Mouse (Mus musculus): Measurements from ENCODE around the gene Anapc1. TPM values are rescaled to one million over a fixed set of nuclear protein-coding genes. Genes with fewer than 3 reads are reported as not detected.
A peak's percentile ranks its signal among the peaks of the same experiment; 100 is the strongest.
"Not testable (repeated sequence)": the region's sequence is repeated elsewhere in the genome, so short reads cannot be mapped to it uniquely, and the experiment has no call there.

Anapc1 gene
- polyA plus RNA-seq, 1 experiment from 2014 or later = 24.2 TPM

DNA sequence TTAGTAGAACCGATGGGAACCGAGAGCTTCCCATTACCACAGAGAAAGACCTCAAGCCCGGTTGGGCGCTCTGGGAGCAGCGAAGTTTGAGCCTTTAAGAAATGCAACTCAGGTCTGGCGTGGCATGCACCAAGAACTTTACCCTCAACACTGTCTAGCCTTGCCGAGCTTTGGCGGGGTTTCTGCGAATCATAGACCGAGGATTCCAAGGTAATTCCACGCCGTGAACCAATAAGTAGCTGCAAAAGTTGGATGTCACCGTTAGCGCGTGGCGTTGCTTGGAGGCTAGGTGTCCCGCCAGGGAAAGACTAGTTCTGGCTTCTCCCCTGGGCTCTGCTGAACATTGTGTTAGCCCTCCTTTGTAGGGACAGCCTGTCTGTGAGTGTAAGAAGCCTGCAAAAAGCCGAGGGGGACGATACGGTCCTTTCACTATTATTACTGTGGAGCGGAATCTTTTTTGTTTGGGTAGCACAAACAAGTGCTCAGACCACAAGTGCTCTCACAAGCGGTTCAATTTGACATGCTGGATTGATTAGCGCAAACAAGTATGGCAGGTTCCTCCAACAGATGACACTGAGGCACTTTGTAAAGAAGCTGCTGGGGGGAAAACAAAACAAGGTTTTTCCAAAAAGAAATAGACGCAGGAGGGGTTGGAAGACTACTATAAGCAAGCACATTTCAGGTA, 12.2 kb upstream of the Anapc1 start:
- WGBS (ENCODE audit: insufficient replicate concordance) = 3% methylated on average over 24 of the region's 24 CpGs
- peak overlapping the region; percentile 70 for H3K27ac ChIP-seq (ENCODE audit: low read length)
- H3K36me3 ChIP-seq (ENCODE audit: control insufficient read depth, insufficient read depth) = no peaks in the 10 kb centered on the region
- H3K4me1 ChIP-seq (ENCODE audit: control insufficient read depth, low read depth, low read length) = no peaks in the 10 kb centered on the region; the same call in none of the 2 replicates
- H3K9me3 ChIP-seq (replicated peaks; ENCODE audit: control insufficient read depth, low read length) = no peaks in the 10 kb centered on the region
- H3K4me3 ChIP-seq (ENCODE audit: low read depth, low read length) = peak overlapping the region; percentile 62
- peak; percentile 20; the same call in 1 of the 2 replicates for ATAC-seq (ENCODE audit: low read depth)
- H3K4me2 ChIP-seq (ENCODE audit: low read depth, low read length) = peak overlapping the region; percentile 57
- peaks cover 24% of the 10 kb centered on the region for H3K27me3 ChIP-seq (ENCODE audit: control insufficient read depth, insufficient read depth, low read depth, low read length)
- H3K9ac ChIP-seq (ENCODE audit: low read depth, low read length) = peak overlapping the region; percentile 55

DNA sequence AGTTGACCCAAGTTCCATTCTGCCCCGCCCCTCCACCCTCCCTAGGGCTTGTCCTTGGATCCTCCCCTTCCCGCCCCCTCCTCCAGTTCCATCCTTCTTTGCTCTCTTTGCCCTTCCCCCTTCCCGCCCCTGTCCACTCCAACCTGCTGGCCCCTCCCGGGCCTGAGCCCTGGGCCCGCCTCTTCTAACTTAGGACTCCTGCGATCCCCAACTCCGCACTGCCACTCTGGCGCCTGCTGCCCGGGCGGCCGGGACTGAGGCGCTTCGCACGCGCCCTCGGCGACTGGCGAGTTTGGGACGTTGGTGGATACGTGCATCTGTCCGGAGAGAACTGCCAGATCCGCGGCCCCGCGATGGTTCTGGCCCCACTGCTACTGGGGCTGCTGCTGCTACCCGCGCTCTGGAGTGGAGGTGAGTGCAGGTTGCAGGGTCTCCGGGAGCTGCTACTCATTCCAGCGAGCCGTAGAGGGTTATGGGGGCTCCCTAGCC, 11.5 kb upstream of the Anapc1 start, which contains the start of gene Mertk:
TSS of gene Mertk (plus strand) at position 264 of the 489 bp plus-strand sequence.
- Histone ChIP-seq H3K9me3 (replicated peaks; ENCODE audit: control insufficient read depth, low read length) (no peaks in the 10 kb centered on the region), H3K27ac (ENCODE audit: low read length) (peak within 1 kb of the TSS; percentile 70), H3K36me3 (ENCODE audit: control insufficient read depth, insufficient read depth) (no peaks in the 10 kb centered on the region), H3K27me3 (ENCODE audit: control insufficient read depth, insufficient read depth, low read depth, low read length) (peaks cover 24% of the 10 kb centered on the region), H3K4me2 (ENCODE audit: low read depth, low read length) (peak within 1 kb of the TSS; percentile 57), H3K4me1 (ENCODE audit: control insufficient read depth, low read depth, low read length) (no peaks in the 10 kb centered on the region; the same call in none of the 2 replicates), H3K4me3 (ENCODE audit: low read depth, low read length) (peak within 1 kb of the TSS; percentile 62), H3K9ac (ENCODE audit: low read depth, low read length) (peak within 1 kb of the TSS; percentile 55)
- WGBS (ENCODE audit: insufficient replicate concordance) = under 1% methylated on average over 30 of the region's 30 CpGs
- peak; percentile 93 for ATAC-seq (ENCODE audit: low read depth)

DNA sequence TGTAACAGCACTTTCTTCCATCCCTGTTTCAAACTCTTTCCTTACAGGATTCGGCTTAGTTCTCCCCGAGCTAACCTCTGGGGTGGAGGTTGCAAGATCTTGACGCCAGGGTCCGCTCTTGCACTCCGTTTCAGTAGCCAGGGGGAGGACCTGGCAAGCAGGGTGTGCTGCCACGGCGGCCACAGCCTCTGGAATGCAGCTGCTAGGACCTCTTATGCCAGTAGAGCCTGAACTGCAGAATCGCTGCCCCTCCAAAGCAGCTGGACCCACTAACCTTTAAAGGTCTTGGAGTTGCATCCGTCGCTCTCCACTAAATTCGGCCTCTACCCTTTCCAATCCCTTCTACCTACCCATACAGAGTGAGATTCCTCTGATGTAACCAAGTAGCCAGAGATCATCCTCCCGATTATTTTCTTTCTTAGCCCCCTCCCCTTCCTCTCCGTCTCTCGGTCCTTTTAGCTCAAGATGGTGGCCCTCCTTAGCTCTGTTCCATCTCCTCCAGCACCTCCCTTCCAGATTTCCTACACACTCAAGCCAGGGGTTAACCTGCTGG, 11.0 kb upstream of the Anapc1 start:
- no peaks in the 10 kb centered on the region; the same call in none of the 2 replicates for H3K4me1 ChIP-seq (ENCODE audit: control insufficient read depth, low read depth, low read length)
- no peaks in the 10 kb centered on the region for H3K36me3 ChIP-seq (ENCODE audit: control insufficient read depth, insufficient read depth)
- peak; percentile 73 for ATAC-seq (ENCODE audit: low read depth)
- H3K4me2 ChIP-seq (ENCODE audit: low read depth, low read length) = peak overlapping the region; percentile 57
- peak overlapping the region; percentile 60; the same call in 1 of the 2 replicates for H3K27ac ChIP-seq (ENCODE audit: low read length)
- under 1% methylated on average over 14 of the region's 14 CpGs for WGBS (ENCODE audit: insufficient replicate concordance)
- H3K9ac ChIP-seq (ENCODE audit: low read depth, low read length) = no peak overlapping the region
- peak overlapping the region; percentile 62 for H3K4me3 ChIP-seq (ENCODE audit: low read depth, low read length)
- peaks cover 24% of the 10 kb centered on the region for H3K27me3 ChIP-seq (ENCODE audit: control insufficient read depth, insufficient read depth, low read depth, low read length)
- H3K9me3 ChIP-seq (replicated peaks; ENCODE audit: control insufficient read depth, low read length) = no peaks in the 10 kb centered on the region

DNA sequence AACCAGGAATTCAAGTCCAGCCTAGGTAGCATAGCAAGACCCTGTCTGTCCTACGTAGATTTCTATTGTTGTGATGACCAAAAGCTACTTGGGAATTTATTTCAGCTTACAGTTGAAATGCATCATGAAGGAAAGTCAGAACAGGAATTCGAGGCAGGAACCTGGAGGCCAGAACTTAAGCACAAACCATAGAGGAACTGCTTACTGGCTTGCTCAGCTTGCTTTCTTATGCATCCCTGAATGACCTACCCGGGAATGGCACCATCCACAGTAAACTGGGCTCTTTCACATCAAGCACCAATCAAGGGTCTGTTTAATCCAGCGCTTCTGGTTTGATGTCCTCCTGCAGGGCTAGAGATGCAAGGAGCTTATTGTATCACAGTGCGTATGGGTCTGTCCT, 10.4 kb upstream of the Anapc1 start:
- WGBS (ENCODE audit: insufficient replicate concordance) = 32% methylated on average over 5 of the region's 5 CpGs
- Histone ChIP-seq H3K4me3 (ENCODE audit: low read depth, low read length) (no peak overlapping the region), H3K4me2 (ENCODE audit: low read depth, low read length) (peak overlapping the region; percentile 57; the same call in 1 of the 2 replicates), H3K4me1 (ENCODE audit: control insufficient read depth, low read depth, low read length) (no peaks in the 10 kb centered on the region; the same call in 1 of the 2 replicates), H3K9ac (ENCODE audit: low read depth, low read length) (no peak overlapping the region), H3K9me3 (replicated peaks; ENCODE audit: control insufficient read depth, low read length) (no peaks in the 10 kb centered on the region), H3K27ac (ENCODE audit: low read length) (no peak overlapping the region), H3K36me3 (ENCODE audit: control insufficient read depth, insufficient read depth) (no peaks in the 10 kb centered on the region), H3K27me3 (ENCODE audit: control insufficient read depth, insufficient read depth, low read depth, low read length) (peaks cover 24% of the 10 kb centered on the region)
- no peak for ATAC-seq (ENCODE audit: low read depth)

DNA sequence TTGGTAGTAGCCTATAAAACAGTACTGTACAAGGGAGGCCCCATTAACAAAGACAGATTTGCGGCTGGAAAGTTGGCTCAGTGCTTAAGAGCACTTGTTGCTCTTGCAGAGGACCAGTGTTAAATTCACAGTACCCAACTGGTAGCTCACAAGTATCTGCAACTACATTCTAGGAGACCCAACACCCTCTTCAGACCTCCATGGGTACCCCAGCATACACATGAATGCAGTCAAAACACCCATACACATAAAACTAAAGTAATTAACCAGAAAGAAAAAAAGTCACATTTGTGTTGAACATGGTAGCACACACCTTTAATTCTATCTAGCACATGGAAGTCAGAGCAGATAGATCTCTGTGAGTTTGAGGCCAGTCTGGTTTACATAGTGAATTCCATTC, 9.9 kb upstream of the Anapc1 start:
- H3K27me3 ChIP-seq (ENCODE audit: control insufficient read depth, insufficient read depth, low read depth, low read length) = peaks cover 24% of the 10 kb centered on the region

DNA sequence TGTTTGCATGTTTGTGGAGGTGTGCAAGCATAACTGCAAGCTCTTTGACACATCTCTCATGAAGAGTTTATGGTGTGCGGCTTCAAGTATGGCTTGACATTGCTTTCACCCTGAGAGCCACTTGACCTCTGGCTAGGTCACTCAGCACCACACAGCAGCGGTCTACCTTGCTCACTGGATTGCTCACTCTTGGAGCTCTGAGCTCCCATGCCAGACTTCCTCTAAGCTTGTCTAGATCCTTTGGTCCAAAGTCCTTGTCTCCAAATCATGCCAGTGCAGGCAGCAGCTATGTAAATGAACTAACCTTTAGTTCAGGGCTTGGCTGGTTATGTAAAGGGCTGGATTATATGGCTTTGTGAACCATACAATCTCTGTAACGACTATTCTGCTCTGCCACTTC, 9.2 kb upstream of the Anapc1 start:
- no peak for ATAC-seq (ENCODE audit: low read depth)

More for the DNA sequence above, 9.9 kb upstream of the Anapc1 start:
- ATAC-seq (ENCODE audit: low read depth) = no peak
- no peak overlapping the region for H3K4me2 ChIP-seq (ENCODE audit: low read depth, low read length)
- WGBS (ENCODE audit: insufficient replicate concordance) = 58% methylated on average over 1 of the region's 1 CpGs
- no peaks in the 10 kb centered on the region for H3K9me3 ChIP-seq (replicated peaks; ENCODE audit: control insufficient read depth, low read length)
- H3K4me1 ChIP-seq (ENCODE audit: control insufficient read depth, low read depth, low read length) = no peaks in the 10 kb centered on the region
- no peak overlapping the region for H3K9ac ChIP-seq (ENCODE audit: low read depth, low read length)
- no peak overlapping the region for H3K27ac ChIP-seq (ENCODE audit: low read length)
- no peak overlapping the region for H3K4me3 ChIP-seq (ENCODE audit: low read depth, low read length)
- H3K36me3 ChIP-seq (ENCODE audit: control insufficient read depth, insufficient read depth) = no peaks in the 10 kb centered on the region

DNA sequence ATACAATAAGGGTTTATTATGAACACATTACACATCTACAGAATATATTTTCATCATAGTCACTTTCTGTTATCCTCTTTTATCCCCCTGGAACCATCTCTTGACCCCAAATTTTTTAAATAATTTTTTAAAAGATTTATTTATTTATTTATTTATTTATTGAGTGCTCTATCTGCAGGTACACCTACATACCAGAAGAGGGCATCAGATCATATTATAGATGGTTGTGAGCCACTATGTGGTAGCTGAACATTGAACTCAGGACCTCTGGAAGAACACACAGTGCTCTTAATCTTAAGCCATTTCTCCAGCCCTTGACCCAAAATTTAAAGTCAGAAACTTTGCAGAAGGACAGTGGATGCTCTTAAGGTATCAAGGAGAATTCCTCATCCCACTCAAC, 7.4 kb upstream of the Anapc1 start:
- Histone ChIP-seq H3K4me3 (ENCODE audit: low read depth, low read length) (no peak overlapping the region), H3K4me1 (ENCODE audit: control insufficient read depth, low read depth, low read length) (no peaks in the 10 kb centered on the region), H3K9me3 (replicated peaks; ENCODE audit: control insufficient read depth, low read length) (no peaks in the 10 kb centered on the region), H3K4me2 (ENCODE audit: low read depth, low read length) (no peak overlapping the region), H3K27ac (ENCODE audit: low read length) (no peak overlapping the region), H3K27me3 (ENCODE audit: control insufficient read depth, insufficient read depth, low read depth, low read length) (peaks cover 23% of the 10 kb centered on the region), H3K9ac (ENCODE audit: low read depth, low read length) (no peak overlapping the region), H3K36me3 (ENCODE audit: control insufficient read depth, insufficient read depth) (no peaks in the 10 kb centered on the region)
- no peak for ATAC-seq (ENCODE audit: low read depth)

More for the DNA sequence above, 9.2 kb upstream of the Anapc1 start:
- H3K36me3 ChIP-seq (ENCODE audit: control insufficient read depth, insufficient read depth) = no peaks in the 10 kb centered on the region
- no peak overlapping the region for H3K4me2 ChIP-seq (ENCODE audit: low read depth, low read length)
- 64% methylated on average over 3 of the region's 3 CpGs for whole genome bisulfite sequencing (ENCODE audit: insufficient replicate concordance)
- peaks cover 24% of the 10 kb centered on the region for H3K27me3 ChIP-seq (ENCODE audit: control insufficient read depth, insufficient read depth, low read depth, low read length)
- no peak overlapping the region for H3K9ac ChIP-seq (ENCODE audit: low read depth, low read length)
- no peaks in the 10 kb centered on the region for H3K4me1 ChIP-seq (ENCODE audit: control insufficient read depth, low read depth, low read length)
- no peaks in the 10 kb centered on the region for H3K9me3 ChIP-seq (replicated peaks; ENCODE audit: control insufficient read depth, low read length)
- H3K27ac ChIP-seq (ENCODE audit: low read length) = no peak overlapping the region
- H3K4me3 ChIP-seq (ENCODE audit: low read depth, low read length) = no peak overlapping the region

DNA sequence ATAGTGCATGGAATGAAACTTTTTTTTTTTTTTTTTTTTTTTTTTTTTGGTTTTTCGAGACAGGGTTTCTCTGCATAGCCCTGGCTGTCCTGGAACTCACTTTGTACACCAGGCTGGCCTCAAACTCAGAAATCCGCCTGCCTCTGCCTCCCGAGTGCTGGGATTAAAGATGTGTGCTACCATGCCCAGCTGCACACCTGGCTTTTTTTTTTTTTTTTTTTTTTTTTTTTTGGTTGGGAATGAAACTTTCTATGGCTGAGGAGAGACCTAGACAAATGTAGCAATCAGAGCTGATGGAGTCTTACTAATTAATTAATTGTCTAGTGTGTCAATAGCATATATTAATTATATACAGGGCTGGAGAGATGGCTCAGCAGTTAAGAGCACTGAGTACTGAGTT, 6.6 kb upstream of the Anapc1 start:
- WGBS (ENCODE audit: insufficient replicate concordance) = 63% methylated on average over 2 of the region's 3 CpGs
- H3K4me1 ChIP-seq (ENCODE audit: control insufficient read depth, low read depth, low read length) = not testable (repeated sequence)

DNA sequence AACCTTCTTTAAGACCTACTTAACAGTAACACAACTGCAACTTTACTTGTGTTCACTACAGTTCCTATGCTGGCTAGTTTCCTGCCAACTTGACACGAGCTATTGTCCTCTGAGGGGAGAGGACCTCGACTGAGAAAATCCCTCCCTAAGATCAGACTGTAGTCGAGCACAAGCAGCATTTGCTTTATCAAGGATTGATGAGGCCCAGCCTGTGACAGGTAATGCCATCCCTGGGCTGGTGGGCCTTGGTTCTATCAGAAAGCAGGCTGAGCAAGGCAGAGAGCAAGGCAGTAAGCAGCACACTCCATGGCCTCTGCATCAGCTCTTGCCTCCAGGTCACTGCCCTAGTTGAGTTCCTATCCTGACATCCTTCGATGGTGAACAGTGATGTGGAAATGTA, 6.0 kb upstream of the Anapc1 start:
- Histone ChIP-seq H3K9ac (ENCODE audit: low read depth, low read length) (no peak overlapping the region), H3K9me3 (replicated peaks; ENCODE audit: control insufficient read depth, low read length) (no peaks in the 10 kb centered on the region), H3K27me3 (ENCODE audit: control insufficient read depth, insufficient read depth, low read depth, low read length) (peaks cover 10% of the 10 kb centered on the region)

More for the DNA sequence above, 6.6 kb upstream of the Anapc1 start:
- H3K4me3 ChIP-seq (ENCODE audit: low read depth, low read length); H3K4me2 ChIP-seq (ENCODE audit: low read depth, low read length); H3K9ac ChIP-seq (ENCODE audit: low read depth, low read length); H3K9me3 ChIP-seq (replicated peaks; ENCODE audit: control insufficient read depth, low read length); H3K27ac ChIP-seq (ENCODE audit: low read length); H3K36me3 ChIP-seq (ENCODE audit: control insufficient read depth, insufficient read depth); ATAC-seq (ENCODE audit: low read depth): not testable (repeated sequence)
- peaks cover 16% of the 10 kb centered on the region for H3K27me3 ChIP-seq (ENCODE audit: control insufficient read depth, insufficient read depth, low read depth, low read length)

More for the DNA sequence above, 6.0 kb upstream of the Anapc1 start:
- no peak overlapping the region for H3K4me3 ChIP-seq (ENCODE audit: low read depth, low read length)
- no peak for ATAC-seq (ENCODE audit: low read depth)
- WGBS (ENCODE audit: insufficient replicate concordance) = 46% methylated on average over 4 of the region's 4 CpGs
- no peaks in the 10 kb centered on the region for H3K4me1 ChIP-seq (ENCODE audit: control insufficient read depth, low read depth, low read length)
- no peaks in the 10 kb centered on the region for H3K36me3 ChIP-seq (ENCODE audit: control insufficient read depth, insufficient read depth)
- H3K4me2 ChIP-seq (ENCODE audit: low read depth, low read length) = no peak overlapping the region
- no peak overlapping the region for H3K27ac ChIP-seq (ENCODE audit: low read length)

Measured in liver, embryonic 16.5 days (tissue).